12 mouse cellular contexts compared by ENCODE assay signal in the genomic region with DNA sequence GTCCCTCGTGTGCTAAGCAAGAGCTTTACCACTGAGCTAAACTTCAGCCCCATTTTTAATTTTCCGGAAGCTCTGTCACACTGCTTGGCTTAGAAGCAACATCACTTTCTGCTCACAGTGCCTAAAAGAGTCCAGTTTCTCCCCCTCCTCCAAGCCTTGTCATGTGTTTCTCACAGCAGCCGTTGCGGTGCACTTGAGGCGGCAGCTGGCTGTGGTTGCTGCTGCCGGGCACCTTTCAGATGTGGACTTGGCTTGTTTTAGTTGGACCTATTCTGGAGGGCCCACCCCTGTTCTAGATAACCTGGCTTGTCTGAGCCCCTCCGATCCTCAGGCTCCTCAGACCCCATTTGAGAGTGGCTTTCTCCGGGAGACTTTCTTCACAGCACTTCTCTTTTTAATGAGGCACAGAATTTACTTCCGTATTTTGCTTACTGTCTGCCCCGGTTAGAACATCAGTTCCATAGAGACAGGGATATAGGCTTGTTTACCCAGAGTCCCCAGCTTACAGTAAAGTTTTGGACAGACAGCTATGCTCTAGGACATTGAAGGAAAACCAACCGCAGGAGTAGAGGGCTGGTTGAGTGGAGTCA. TPM values are rescaled to one million over a fixed set of nuclear protein-coding genes. Genes with fewer than 3 reads are reported as not detected.
DNase-seq lines count a peak whose midpoint lies in the region; TF ChIP-seq lines count a peak whose summit lies in the region.
"Had no signal": no experiment of that assay in that cellular context is flagged by ENCODE, and none has a peak within 500 bp of the region (broad histone marks: within the 10 kb centered on the region; RNA-seq: fewer than 3 reads in every experiment).

No protein-coding gene starts in this region.

- TF ChIP-seq EP300 in heart, adult 2 months (IDR thresholded peaks at IDR 0.05; ENCODE audit: insufficient read depth, low read depth, low read length): no peak

- no peak overlapping the region for H3K4me3 ChIP-seq in heart, adult 2 months
- H3K4me3 ChIP-seq in hindbrain, embryonic 10.5 days: no peak overlapping the region
- H3K4me3 ChIP-seq: neural tube, embryonic 13.5 days had no signal

- TF ChIP-seq CTCF in heart, adult 2 months (IDR thresholded peaks at IDR 0.05): no peak

- H3K9me3 ChIP-seq in hindbrain, embryonic 10.5 days: 0 out of 2 replicates have a peak, but pooled peaks cover 3% of the 10 kb centered on the region

- WGBS in heart, adult 2 months: 72% methylated on average over 11 of the region's 11 CpGs
- WGBS in hindbrain, embryonic 10.5 days: 90% methylated on average over 11 of the region's 11 CpGs

- TF ChIP-seq POLR2A in heart, adult 2 months (IDR thresholded peaks at IDR 0.05; ENCODE audit: insufficient read depth, low read depth, low read length): no peak

- no peaks in the 10 kb centered on the region for H3K4me1 ChIP-seq in heart, adult 2 months (ENCODE audit: control insufficient read depth, insufficient read depth, low read length)
- H3K4me1 ChIP-seq in hindbrain, embryonic 10.5 days (replicated peaks): peaks cover 19% of the 10 kb centered on the region
- H3K4me1 ChIP-seq: neural tube, embryonic 13.5 days had no signal

- H3K9ac ChIP-seq in heart, adult 2 months (ENCODE audit: low read depth, low read length): no peak overlapping the region
- H3K9ac ChIP-seq: neural tube, embryonic 13.5 days had no signal

- H3K36me3 ChIP-seq in heart, adult 2 months (ENCODE audit: control insufficient read depth, insufficient read depth, low read length): no peaks in the 10 kb centered on the region
- H3K36me3 ChIP-seq in hindbrain, embryonic 10.5 days: no peaks in the 10 kb centered on the region
- H3K36me3 ChIP-seq: neural tube, embryonic 13.5 days had no signal

- H3K79me2 ChIP-seq in heart, adult 2 months (replicated peaks; ENCODE audit: control insufficient read depth, insufficient read depth, low read length): no peaks in the 10 kb centered on the region

- H3K27ac ChIP-seq in heart, adult 2 months: no peak overlapping the region
- H3K27ac ChIP-seq in hindbrain, embryonic 10.5 days: no peak overlapping the region
- H3K27ac ChIP-seq: neural tube, embryonic 13.5 days had no signal

- H3K27me3 ChIP-seq in heart, adult 2 months (ENCODE audit: control insufficient read depth, insufficient read depth, low read length): no peaks in the 10 kb centered on the region; the same call in 1 of the 2 replicates
- H3K27me3 ChIP-seq in hindbrain, embryonic 10.5 days (ENCODE audit: insufficient read depth, poor library complexity, severe bottlenecking): 0 out of 2 replicates have a peak, but pooled peaks cover 4% of the 10 kb centered on the region
- H3K27me3 ChIP-seq: neural tube, embryonic 13.5 days had no signal

- peak; percentile 19 to 26 for DNase-seq in heart, adult 2 months
- DNase-seq in heart, adult 11 months: no peak
- DNase-seq in spleen, adult 12 weeks (ENCODE audit: low spot score): peak; percentile 6
- no peak for DNase-seq in spleen, postnatal 4 days (ENCODE audit: low spot score in 2 of 2)
- DNase-seq in naive thymus-derived CD4-positive, alpha-beta T cell, adult 2 months (ENCODE audit: low read depth): peak; percentile 8
- peak; percentile 42 for DNase-seq in thymus, postnatal 4 days
- no peak for DNase-seq in adrenal gland, adult (ENCODE audit: inconsistent age in 2 of 2, low spot score in 1 of 2)
- no peak for DNase-seq in hindbrain, embryonic 10.5 days (ENCODE audit: low spot score)
- DNase-seq: cerebellum, adult 11-12 months; lung, adult 2 months had no signal

- intact Hi-C loops in heart, adult 2 months (cut with DNase I): no loop called here

RNA-seq across cellular contexts. Expression of gene Cpn1, which starts 20.8 kb away (rescaled TPM):
- total RNA-seq in heart, adult 2 months (2021): under 1 TPM in 1 of 2 experiments, not detected in 1; 0.31 TPM
- polyA plus RNA-seq in heart, adult 2 months (2012; rRNA removed): 0.18 and 0.47 TPM in 2 replicates
- 0.16 and 0.86 TPM in 2 replicates for polyA plus RNA-seq in hindbrain, embryonic 10.5 days (2016; fragmentation: Nextera tagmentation; extraction: Ambion mirVana)
- total RNA-seq: adrenal gland, adult 18-20 months had no signal

RNA-seq across cellular contexts. Expression of gene Dnmbp, which starts 25.6 kb away (rescaled TPM):
- 1 to 10 TPM; 8.1 to 9.8 TPM for total RNA-seq in heart, adult 2 months (2021)
- polyA plus RNA-seq in heart, adult 2 months (2012; rRNA removed): 7.1 and 9.6 TPM in 2 replicates
- polyA plus RNA-seq in hindbrain, embryonic 10.5 days (2016; fragmentation: Nextera tagmentation; extraction: Ambion mirVana): 16.2 and 16.4 TPM in 2 replicates

Comparison
In these comparisons a context has a peak if more than half of its experiments do, and no peak if none do; other contexts are left out.
1. DNase-seq: peak in heart, adult 2 months (2 of 2), spleen, adult 12 weeks (single experiment), naive thymus-derived CD4-positive, alpha-beta T cell, adult 2 months (single experiment) and thymus, postnatal 4 days (single experiment); none in heart, adult 11 months (single experiment), spleen, postnatal 4 days (0 of 2), adrenal gland, adult (0 of 2) and hindbrain, embryonic 10.5 days (single experiment).